Mouse (Mus musculus) kidney, adult 2 months (tissue): ENCODE results near the gene 1700003E16Rik.

Experiments
- CTCF ChIP-seq: fragments of 200-500 bp; conservative IDR thresholded peaks from 2 replicates; pipeline ENCODE4 v1.5.1; 2011; ENCODE audit warnings: low read depth, mild to moderate bottlenecking, control low read depth, low read length, moderate library complexity, mixed read lengths; ENCODE audit not compliant: insufficient read depth, insufficient read length
- POLR2A ChIP-seq: fragments of 200-500 bp; IDR thresholded peaks from one replicate; pipeline ENCODE4 v1.6.1; 2011; ENCODE audit warnings: low read depth, low read length, control low read depth

DNA sequence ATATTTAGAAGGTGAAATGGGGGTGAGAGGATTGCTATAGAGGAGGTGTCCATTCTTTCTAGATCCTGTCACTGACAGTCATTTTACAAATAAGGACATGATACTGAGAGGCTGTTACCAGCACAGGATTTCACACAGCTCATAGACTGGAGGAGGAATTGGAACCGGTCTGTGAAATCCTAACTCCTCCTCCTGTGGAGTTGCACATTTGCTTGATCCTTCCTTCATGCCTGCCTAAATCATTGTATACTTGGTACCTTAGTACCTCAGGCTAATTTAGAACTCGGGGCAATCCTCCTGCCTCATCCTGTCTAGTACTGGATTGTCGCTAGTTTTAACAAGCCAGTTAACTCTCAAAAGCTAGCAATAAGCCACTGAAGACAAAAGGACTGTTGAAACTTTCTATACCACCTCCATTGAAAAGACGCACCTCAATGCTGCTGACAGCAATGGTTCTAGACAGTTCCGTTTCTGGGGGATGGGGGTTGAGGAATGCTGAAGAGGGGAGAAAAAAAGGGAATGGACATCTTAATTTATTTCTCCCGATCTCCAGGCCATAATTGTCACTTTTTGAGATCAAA is 8.9 kb downstream of the 1700003E16Rik start:
- TF ChIP-seq CTCF (no peak), POLR2A (no peak)
